Mouse (Mus musculus): ENCODE measurements around the gene Axin1. TPM values are rescaled to one million over a fixed set of nuclear protein-coding genes. Genes with fewer than 3 reads are reported as not detected.

Gene Axin1
- polyA plus RNA-seq, 1 experiment from 2014 or later = 9.3 TPM

GRCm38 (mm10) chr17:26229776-26230175 is 91.3 kb downstream of the Axin1 start:
- no peak for TF ChIP-seq CTCF (IDR thresholded peaks at IDR 0.05; ENCODE audit: low read depth)
- no peak overlapping the region for H3K9ac ChIP-seq (ENCODE audit: low read depth, low read length)
- H3K9me3 ChIP-seq (ENCODE audit: control insufficient read depth) = no peaks in the 10 kb centered on the region
- H3K27me3 ChIP-seq (replicated peaks; ENCODE audit: control insufficient read depth, insufficient read depth, low read length) = no peaks in the 10 kb centered on the region
- H3K27ac ChIP-seq (ENCODE audit: low read depth, low read length) = no peak overlapping the region
- no peak overlapping the region for H3K4me3 ChIP-seq (ENCODE audit: low read depth, low read length)
- peaks cover 3% of the 10 kb centered on the region; the same call in 1 of the 2 replicates for H3K36me3 ChIP-seq (ENCODE audit: control insufficient read depth, insufficient read depth)
- H3K4me1 ChIP-seq (replicated peaks; ENCODE audit: control insufficient read depth, insufficient read depth, low read length) = 0 out of 2 replicates have a peak, but pooled peaks cover 2% of the 10 kb centered on the region
- WGBS = 96% methylated on average over 5 of the region's 5 CpGs
- no peak for ATAC-seq
- H3K4me2 ChIP-seq (replicated peaks; ENCODE audit: low read depth) = no peak overlapping the region

- Histone ChIP-seq H3K4me1 (replicated peaks; ENCODE audit: control insufficient read depth, insufficient read depth, low read length) (0 out of 2 replicates have a peak, but pooled peaks cover 2% of the 10 kb centered on the region), H3K4me2 (replicated peaks; ENCODE audit: low read depth) (no peak overlapping the region), H3K27me3 (replicated peaks; ENCODE audit: control insufficient read depth, insufficient read depth, low read length) (no peaks in the 10 kb centered on the region), H3K27ac (ENCODE audit: low read depth, low read length) (no peak overlapping the region), H3K4me3 (ENCODE audit: low read depth, low read length) (no peak overlapping the region), H3K9ac (ENCODE audit: low read depth, low read length) (no peak overlapping the region), H3K36me3 (ENCODE audit: control insufficient read depth, insufficient read depth) (peaks cover 3% of the 10 kb centered on the region; the same call in 1 of the 2 replicates), H3K9me3 (ENCODE audit: control insufficient read depth) (no peaks in the 10 kb centered on the region)
- WGBS = 88% methylated on average over 5 of the region's 5 CpGs
- no peak for TF ChIP-seq CTCF (IDR thresholded peaks at IDR 0.05; ENCODE audit: low read depth)
- no peak for ATAC-seq
Observed at GRCm38 (mm10) chr17:26231156-26231555, 92.7 kb downstream of the Axin1 start.

GRCm38 (mm10) chr17:26232863-26233262 is 94.4 kb downstream of the Axin1 start:
- 79% methylated on average over 8 of the region's 8 CpGs for WGBS
- H3K4me2 ChIP-seq (replicated peaks; ENCODE audit: low read depth) = no peak overlapping the region
- no peaks in the 10 kb centered on the region for H3K9me3 ChIP-seq (ENCODE audit: control insufficient read depth)

GRCm38 (mm10) chr17:26234386-26234785 is 95.9 kb downstream of the Axin1 start:
- no peaks in the 10 kb centered on the region for H3K4me1 ChIP-seq (replicated peaks; ENCODE audit: control insufficient read depth, insufficient read depth, low read length)

More at GRCm38 (mm10) chr17:26232863-26233262, 94.4 kb downstream of the Axin1 start:
- no peaks in the 10 kb centered on the region for H3K4me1 ChIP-seq (replicated peaks; ENCODE audit: control insufficient read depth, insufficient read depth, low read length)
- TF ChIP-seq CTCF (IDR thresholded peaks at IDR 0.05; ENCODE audit: low read depth) = peak; percentile 56
- no peak overlapping the region for H3K4me3 ChIP-seq (ENCODE audit: low read depth, low read length)
- peaks cover 3% of the 10 kb centered on the region; the same call in 1 of the 2 replicates for H3K36me3 ChIP-seq (ENCODE audit: control insufficient read depth, insufficient read depth)
- no peak overlapping the region for H3K27ac ChIP-seq (ENCODE audit: low read depth, low read length)
- no peaks in the 10 kb centered on the region for H3K27me3 ChIP-seq (replicated peaks; ENCODE audit: control insufficient read depth, insufficient read depth, low read length)
- no peak for ATAC-seq
- no peak overlapping the region for H3K9ac ChIP-seq (ENCODE audit: low read depth, low read length)

GRCm38 (mm10) chr17:26235077-26235815 is 96.8 kb downstream of the Axin1 start:
- WGBS = 34% methylated on average over 13 of the region's 13 CpGs
- TF ChIP-seq CTCF (IDR thresholded peaks at IDR 0.05; ENCODE audit: low read depth) = no peak

More at GRCm38 (mm10) chr17:26234386-26234785, 95.9 kb downstream of the Axin1 start:
- H3K27ac ChIP-seq (ENCODE audit: low read depth, low read length) = no peak overlapping the region; the same call in 1 of the 2 replicates
- peak; percentile 33; the same call in 1 of the 2 replicates for TF ChIP-seq CTCF (IDR thresholded peaks at IDR 0.05; ENCODE audit: low read depth)
- no peak overlapping the region for H3K4me3 ChIP-seq (ENCODE audit: low read depth, low read length)
- no peaks in the 10 kb centered on the region for H3K27me3 ChIP-seq (replicated peaks; ENCODE audit: control insufficient read depth, insufficient read depth, low read length)
- no peak; the same call in 1 of the 2 replicates for ATAC-seq
- H3K36me3 ChIP-seq (ENCODE audit: control insufficient read depth, insufficient read depth) = peaks cover 3% of the 10 kb centered on the region; the same call in 1 of the 2 replicates
- no peaks in the 10 kb centered on the region for H3K9me3 ChIP-seq (ENCODE audit: control insufficient read depth)
- H3K4me2 ChIP-seq (replicated peaks; ENCODE audit: low read depth) = no peak overlapping the region
- 56% methylated on average over 8 of the region's 8 CpGs for WGBS
- H3K9ac ChIP-seq (ENCODE audit: low read depth, low read length) = no peak overlapping the region

GRCm38 (mm10) chr17:26237667-26238066 is 99.2 kb downstream of the Axin1 start:
- WGBS = 41% methylated on average over 10 of the region's 10 CpGs
- TF ChIP-seq CTCF (IDR thresholded peaks at IDR 0.05; ENCODE audit: low read depth) = no peak
- Histone ChIP-seq H3K27ac (ENCODE audit: low read depth, low read length) (peak overlapping the region; percentile 50; the same call in 1 of the 2 replicates), H3K4me1 (replicated peaks; ENCODE audit: control insufficient read depth, insufficient read depth, low read length) (0 out of 2 replicates have a peak, but pooled peaks cover 5% of the 10 kb centered on the region), H3K9me3 (ENCODE audit: control insufficient read depth) (no peaks in the 10 kb centered on the region), H3K36me3 (ENCODE audit: control insufficient read depth, insufficient read depth) (no peaks in the 10 kb centered on the region), H3K27me3 (replicated peaks; ENCODE audit: control insufficient read depth, insufficient read depth, low read length) (no peaks in the 10 kb centered on the region), H3K9ac (ENCODE audit: low read depth, low read length) (no peak overlapping the region), H3K4me2 (replicated peaks; ENCODE audit: low read depth) (peak overlapping the region; percentile 50), H3K4me3 (ENCODE audit: low read depth, low read length) (no peak overlapping the region)
- peak; percentile 82 for ATAC-seq

More at GRCm38 (mm10) chr17:26235077-26235815, 96.8 kb downstream of the Axin1 start:
- Histone ChIP-seq H3K4me1 (replicated peaks; ENCODE audit: control insufficient read depth, insufficient read depth, low read length) (no peaks in the 10 kb centered on the region), H3K4me3 (ENCODE audit: low read depth, low read length) (no peak overlapping the region), H3K9ac (ENCODE audit: low read depth, low read length) (no peak overlapping the region), H3K4me2 (replicated peaks; ENCODE audit: low read depth) (peak overlapping the region; percentile 14; the same call in 1 of the 2 replicates), H3K36me3 (ENCODE audit: control insufficient read depth, insufficient read depth) (no peaks in the 10 kb centered on the region; the same call in 1 of the 2 replicates), H3K9me3 (ENCODE audit: control insufficient read depth) (no peaks in the 10 kb centered on the region), H3K27me3 (replicated peaks; ENCODE audit: control insufficient read depth, insufficient read depth, low read length) (no peaks in the 10 kb centered on the region), H3K27ac (ENCODE audit: low read depth, low read length) (peak overlapping the region; percentile 60; the same call in 1 of the 2 replicates)
- ATAC-seq = no peak

Measured in intestine, postnatal 0 days (tissue).